Mouse (Mus musculus) T-helper 17 cell (primary cell): ENCODE measurements at regions not wholly inside any gene's neighbourhood (a gene's known extent, or its start where the extent isn't known, plus 50 kb on each side); places are given as distances from the start of the nearest gene placed in this dataset.

ENCODE experiments used
- in situ Hi-C, 2 experiments: fragments of 300-600 bp; cut with MboI, MseI; formaldehyde crosslinking; loops; 1 replicate in 1 of 2; 2 replicates in 1 of 2; pipeline ENCODE4 v1.15.1; 2025; ENCODE audit warnings: high pct_unique_total_duplicates in 2 of 2

- in situ Hi-C loops: no loop called here
Observed at GRCm38 (mm10) chr7:110715545-110715944, 52.5 kb upstream of the Ampd3 start.

GRCm38 (mm10) chr7:110717104-110717503 is 50.9 kb upstream of the Ampd3 start:
- in situ Hi-C loops: no loop called here
